Mouse (Mus musculus): ENCODE data around the gene S1pr1. TPM values are rescaled to one million over a fixed set of nuclear protein-coding genes. Genes with fewer than 3 reads are reported as not detected.

Gene S1pr1
- total RNA-seq (2014; rRNA removed): 61.1 and 61.6 TPM in 2 replicates
- polyA plus RNA-seq (2015; fragmentation: Nextera tagmentation; extraction: Ambion mirVana): 40.9 and 46.9 TPM in 2 replicates

GRCm38 (mm10) chr3:115714671-115715651 is at the start of gene S1pr1:
S1pr1 (minus strand) TSS chr3:115715072.
- no peaks in the 10 kb centered on the region for H3K9me3 ChIP-seq (ENCODE audit: low read length)
- peaks cover 4% of the 10 kb centered on the region; the same call in 1 of the 2 replicates for H3K4me1 ChIP-seq (ENCODE audit: insufficient read depth, low read length)
- H3K4me3 ChIP-seq (ENCODE audit: low read length): peak within 1 kb of the TSS; percentile 58
- H3K36me3 ChIP-seq (ENCODE audit: insufficient read depth, low read length): no peaks in the 10 kb centered on the region
- peak; percentile 86 for DNase-seq (ENCODE audit: low spot score)
- 1% methylated on average over 51 of the region's 51 CpGs for WGBS
- ATAC-seq: peak; percentile 94
- peak within 1 kb of the TSS; percentile 82 for H3K27ac ChIP-seq
- peak within 1 kb of the TSS; percentile 59 for H3K9ac ChIP-seq (replicated peaks; ENCODE audit: low read length)
- H3K27me3 ChIP-seq (ENCODE audit: insufficient read depth, low read length): no peaks in the 10 kb centered on the region; the same call in 1 of the 2 replicates
- H3K4me2 ChIP-seq (ENCODE audit: low read depth, low read length): peak within 1 kb of the TSS; percentile 90
- TF ChIP-seq CTCF (IDR thresholded peaks at IDR 0.05; ENCODE audit: low read depth): no peak; the same call in 1 of the 2 replicates

- ATAC-seq: no peak
- no peak overlapping the region for H3K9ac ChIP-seq (replicated peaks; ENCODE audit: low read length)
- H3K27me3 ChIP-seq (ENCODE audit: insufficient read depth, low read length): no peaks in the 10 kb centered on the region
- H3K4me2 ChIP-seq (ENCODE audit: low read depth, low read length): no peak overlapping the region
- H3K4me1 ChIP-seq (ENCODE audit: insufficient read depth, low read length): no peaks in the 10 kb centered on the region
- no peaks in the 10 kb centered on the region for H3K36me3 ChIP-seq (ENCODE audit: insufficient read depth, low read length)
- DNase-seq (ENCODE audit: low spot score): no peak
- H3K27ac ChIP-seq: no peak overlapping the region
- no peaks in the 10 kb centered on the region for H3K9me3 ChIP-seq (ENCODE audit: low read length)
- no peak for TF ChIP-seq CTCF (IDR thresholded peaks at IDR 0.05; ENCODE audit: low read depth)
- 76% methylated on average over 6 of the region's 6 CpGs for WGBS
- no peak overlapping the region for H3K4me3 ChIP-seq (ENCODE audit: low read length)
Observed at GRCm38 (mm10) chr3:115763292-115763691, 48.4 kb upstream of the S1pr1 start.

GRCm38 (mm10) chr3:115762841-115763240 is 48.0 kb upstream of the S1pr1 start:
- DNase-seq (ENCODE audit: low spot score): no peak
- ATAC-seq: no peak
- Histone ChIP-seq H3K4me3 (ENCODE audit: low read length) (no peak overlapping the region), H3K9ac (replicated peaks; ENCODE audit: low read length) (no peak overlapping the region), H3K9me3 (ENCODE audit: low read length) (no peaks in the 10 kb centered on the region), H3K4me1 (ENCODE audit: insufficient read depth, low read length) (no peaks in the 10 kb centered on the region), H3K36me3 (ENCODE audit: insufficient read depth, low read length) (no peaks in the 10 kb centered on the region), H3K27me3 (ENCODE audit: insufficient read depth, low read length) (no peaks in the 10 kb centered on the region), H3K4me2 (ENCODE audit: low read depth, low read length) (no peak overlapping the region), H3K27ac (no peak overlapping the region)
- TF ChIP-seq CTCF (IDR thresholded peaks at IDR 0.05; ENCODE audit: low read depth): no peak
- 86% methylated on average over 7 of the region's 7 CpGs for WGBS

- DNase-seq (ENCODE audit: low spot score): no peak
- ATAC-seq: no peak
- H3K27ac ChIP-seq: no peak overlapping the region
- no peak for TF ChIP-seq CTCF (IDR thresholded peaks at IDR 0.05; ENCODE audit: low read depth)
- no peak overlapping the region for H3K4me2 ChIP-seq (ENCODE audit: low read depth, low read length)
- H3K27me3 ChIP-seq (ENCODE audit: insufficient read depth, low read length): no peaks in the 10 kb centered on the region
- no peaks in the 10 kb centered on the region for H3K4me1 ChIP-seq (ENCODE audit: insufficient read depth, low read length)
- H3K36me3 ChIP-seq (ENCODE audit: insufficient read depth, low read length): no peaks in the 10 kb centered on the region
- H3K4me3 ChIP-seq (ENCODE audit: low read length): no peak overlapping the region
- no peak overlapping the region for H3K9ac ChIP-seq (replicated peaks; ENCODE audit: low read length)
- 95% methylated on average over 4 of the region's 4 CpGs for WGBS
- H3K9me3 ChIP-seq (ENCODE audit: low read length): no peaks in the 10 kb centered on the region
Observed at GRCm38 (mm10) chr3:115759659-115760058, 44.8 kb upstream of the S1pr1 start.

GRCm38 (mm10) chr3:115758455-115758912 is 43.6 kb upstream of the S1pr1 start:
- H3K4me2 ChIP-seq (ENCODE audit: low read depth, low read length): no peak overlapping the region
- H3K9me3 ChIP-seq (ENCODE audit: low read length): no peaks in the 10 kb centered on the region
- no peaks in the 10 kb centered on the region for H3K27me3 ChIP-seq (ENCODE audit: insufficient read depth, low read length)
- no peak overlapping the region for H3K9ac ChIP-seq (replicated peaks; ENCODE audit: low read length)
- no peak overlapping the region for H3K4me3 ChIP-seq (ENCODE audit: low read length)
- no peak overlapping the region for H3K27ac ChIP-seq
- DNase-seq (ENCODE audit: low spot score) (no peak), ATAC-seq (no peak)
- H3K4me1 ChIP-seq (ENCODE audit: insufficient read depth, low read length): no peaks in the 10 kb centered on the region
- 21% methylated on average over 9 of the region's 9 CpGs for WGBS
- no peak for TF ChIP-seq CTCF (IDR thresholded peaks at IDR 0.05; ENCODE audit: low read depth)
- no peaks in the 10 kb centered on the region for H3K36me3 ChIP-seq (ENCODE audit: insufficient read depth, low read length)

- no peak for DNase-seq (ENCODE audit: low spot score)
- 63% methylated on average over 8 of the region's 8 CpGs for WGBS
- no peak for ATAC-seq
- no peak for TF ChIP-seq CTCF (IDR thresholded peaks at IDR 0.05; ENCODE audit: low read depth)
- H3K9me3 ChIP-seq (ENCODE audit: low read length): no peaks in the 10 kb centered on the region
- no peak overlapping the region for H3K4me2 ChIP-seq (ENCODE audit: low read depth, low read length)
- no peak overlapping the region for H3K27ac ChIP-seq
- H3K4me3 ChIP-seq (ENCODE audit: low read length): no peak overlapping the region
- H3K4me1 ChIP-seq (ENCODE audit: insufficient read depth, low read length): no peaks in the 10 kb centered on the region
- no peaks in the 10 kb centered on the region for H3K36me3 ChIP-seq (ENCODE audit: insufficient read depth, low read length)
- no peaks in the 10 kb centered on the region for H3K27me3 ChIP-seq (ENCODE audit: insufficient read depth, low read length)
- H3K9ac ChIP-seq (replicated peaks; ENCODE audit: low read length): no peak overlapping the region
Observed at GRCm38 (mm10) chr3:115754466-115754865, 39.6 kb upstream of the S1pr1 start.
